Mouse (Mus musculus) spleen, postnatal 4 days (tissue): ENCODE data around the gene Tango6.
A peak's percentile ranks its signal among the peaks of the same experiment; 100 is the strongest.
"Not testable (repeated sequence)": the region's sequence is repeated elsewhere in the genome, so short reads cannot be mapped to it uniquely, and the experiment has no call there.

ENCODE experiments used
- DNase-seq, 2 experiments: peaks; one replicate each; pipeline ENCODE4 v3.0.0; 2022; ENCODE audit warnings: low spot score in 2 of 2

Gene Tango6

DNA sequence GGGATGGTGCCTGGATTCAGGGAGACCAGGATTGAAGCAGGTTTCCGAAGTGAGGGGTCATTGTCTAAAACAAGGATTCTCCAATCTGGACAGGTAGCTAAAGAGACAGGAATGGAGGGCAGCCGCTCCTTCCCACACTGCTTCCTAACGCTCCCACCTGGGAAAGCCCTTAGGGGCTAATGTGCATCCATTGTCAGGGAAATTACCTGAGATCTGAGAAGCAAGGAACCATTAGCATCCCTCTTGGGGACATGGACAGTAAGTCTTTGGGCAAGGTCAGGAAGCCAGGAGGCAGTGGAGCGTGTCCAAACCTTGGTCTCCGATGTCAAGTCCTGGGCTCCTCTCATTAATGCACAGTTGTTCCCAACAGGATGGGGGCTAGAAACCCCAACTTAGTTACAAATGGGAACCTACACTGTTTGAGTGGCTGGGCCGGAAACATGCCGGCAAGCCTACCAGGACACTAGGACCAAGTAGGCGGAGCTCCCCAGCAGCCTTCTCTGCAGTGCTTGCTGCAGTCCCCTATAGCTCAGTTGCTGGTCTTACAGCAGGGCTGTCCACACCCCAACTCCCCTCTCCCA is 189.7 kb downstream of the Tango6 start:
- DNase-seq, result no peak

- no peak for DNase-seq
These were observed 197.3 kb downstream of the Tango6 start for GRCm38 (mm10) chr8:106880121-106880707.

GRCm38 (mm10) chr8:106884094-106884493 is 201.2 kb downstream of the Tango6 start:
- not testable (repeated sequence) for DNase-seq

- DNase-seq, result not testable (repeated sequence)
These were observed 202.0 kb downstream of the Tango6 start for GRCm38 (mm10) chr8:106884826-106885400.

DNA sequence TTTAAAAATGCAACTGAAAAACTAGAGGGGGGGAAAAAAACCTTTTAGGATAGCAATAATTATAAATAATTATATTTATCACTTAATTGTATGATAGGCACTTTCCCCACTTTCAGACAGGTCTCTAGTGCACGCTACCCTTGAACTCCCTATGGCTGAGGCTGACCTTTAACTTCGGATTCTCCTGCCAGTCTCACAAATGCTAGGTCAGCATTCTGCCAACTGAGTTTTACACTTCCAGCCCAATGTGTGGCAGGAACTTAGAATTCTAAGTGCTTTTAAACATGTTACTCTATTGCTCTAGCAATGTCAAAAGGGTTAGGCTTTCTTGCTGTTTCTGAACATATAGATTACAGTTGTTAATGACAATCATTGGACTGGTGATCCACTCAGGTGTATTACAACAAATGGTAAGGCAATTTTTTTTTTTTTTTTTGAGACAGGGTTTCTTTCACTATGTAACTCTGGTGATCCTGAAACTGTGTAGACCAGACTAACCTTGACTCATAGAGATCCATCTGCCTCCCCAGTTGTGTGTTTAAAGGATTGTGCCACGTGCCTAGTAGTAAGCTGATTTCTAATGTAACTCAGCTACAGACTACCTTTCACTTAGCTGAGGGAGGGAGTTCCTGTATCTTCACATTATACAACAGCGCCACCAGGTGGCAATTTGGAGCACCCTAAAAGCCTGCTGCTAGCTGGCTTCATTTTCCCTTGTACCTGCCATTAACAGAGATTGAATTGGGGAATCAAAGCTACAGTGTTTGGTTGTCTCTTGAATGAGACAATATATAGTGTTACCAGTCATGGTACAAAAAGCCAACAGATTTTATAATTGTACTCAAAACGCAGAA is 204.7 kb downstream of the Tango6 start:
- peak; percentile 74 to 90 for DNase-seq

DNA sequence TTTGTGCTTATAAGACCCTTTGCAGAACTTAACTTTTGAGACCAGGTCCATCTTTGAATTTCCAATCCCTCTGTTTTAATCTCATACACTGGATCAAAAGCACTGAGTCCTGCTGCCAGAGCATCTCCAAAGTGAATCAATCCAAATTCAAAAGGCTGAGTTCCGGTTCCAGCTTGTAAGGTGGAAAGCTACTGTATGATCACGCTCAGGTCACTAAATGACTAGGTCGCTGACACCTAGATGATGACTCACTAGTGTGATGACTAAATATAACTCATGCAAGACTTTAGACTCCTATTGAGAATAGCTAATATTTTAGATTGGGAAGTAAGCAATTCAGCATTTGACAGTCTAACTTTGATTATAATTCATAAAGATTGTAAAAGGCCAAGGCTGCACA is 205.9 kb downstream of the Tango6 start:
- DNase-seq, result no peak

DNA sequence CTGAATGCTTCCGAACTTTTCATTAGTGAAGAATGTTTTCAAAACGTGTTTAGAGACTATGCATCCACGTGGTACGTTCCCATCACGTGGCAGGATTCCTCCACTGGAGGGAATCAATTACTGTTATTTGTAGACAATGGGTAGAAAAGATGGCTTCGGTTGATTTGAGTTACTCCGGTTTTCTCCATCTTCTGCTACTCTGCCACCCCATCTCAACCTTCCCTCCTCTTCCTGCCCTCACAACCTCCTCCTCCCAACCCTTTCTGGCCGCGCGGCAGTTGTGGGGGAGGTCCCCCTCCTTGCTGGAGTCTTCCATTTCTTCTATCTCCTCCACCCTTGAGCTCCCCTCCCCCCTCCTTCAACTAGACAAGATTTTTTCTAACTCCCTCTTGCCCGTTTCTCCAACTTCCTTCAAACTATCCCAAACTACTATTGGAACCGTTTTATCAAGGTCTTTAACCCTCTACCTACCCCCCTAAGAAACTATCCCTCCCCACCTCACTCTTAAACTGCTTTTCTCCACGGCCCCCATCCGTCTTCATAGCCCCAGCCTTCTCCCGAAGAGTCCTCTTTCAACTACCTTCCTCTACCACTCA is 209.4 kb downstream of the Tango6 start:
- DNase-seq, result peak; percentile 34 to 68

- no peak for DNase-seq
These were observed 210.1 kb downstream of the Tango6 start for GRCm38 (mm10) chr8:106892806-106893451.

GRCm38 (mm10) chr8:106893481-106894156 is 210.8 kb downstream of the Tango6 start, which contains the start of gene Utp4:
Utp4 (plus strand) TSS chr8:106893636.
- peak; percentile 85 to 94 for DNase-seq

GRCm38 (mm10) chr8:106899473-106899872 is 216.6 kb downstream of the Tango6 start:
- no peak for DNase-seq
